18 mouse cellular contexts compared by ENCODE assay signal in the genomic region with DNA sequence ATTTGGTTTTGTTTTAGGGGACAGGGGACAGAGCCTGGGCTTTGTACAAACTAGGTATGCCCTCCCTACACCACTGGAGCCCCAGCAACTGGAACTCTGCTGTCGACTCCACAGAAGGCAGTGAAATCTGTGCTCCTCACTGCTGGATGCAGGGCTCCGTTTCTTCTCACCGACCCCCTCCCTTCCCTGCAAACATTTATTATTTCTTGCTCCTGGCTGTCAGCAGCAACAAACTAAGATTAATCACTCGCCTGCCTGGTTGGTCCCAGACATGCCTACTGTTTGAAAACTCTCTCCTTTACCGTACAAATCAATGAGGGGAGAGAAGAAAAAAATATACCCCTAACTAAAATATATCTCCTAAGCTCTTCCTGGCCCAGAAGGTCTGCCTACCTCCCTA. TPM values are rescaled to one million over a fixed set of nuclear protein-coding genes. Genes with fewer than 3 reads are reported as not detected.
DNase-seq lines count a peak whose midpoint lies in the region; ATAC-seq lines count a peak whose summit lies in the region.
"Had no signal": no experiment of that assay in that cellular context is flagged by ENCODE, and none has a peak within 500 bp of the region (broad histone marks: within the 10 kb centered on the region; RNA-seq: fewer than 3 reads in every experiment).

No protein-coding gene starts in this region.

- no peak overlapping the region for H3K4me2 ChIP-seq in midbrain, embryonic 11.5 days
- H3K4me2 ChIP-seq in hindbrain, embryonic 12.5 days (replicated peaks): no peak overlapping the region
- H3K4me2 ChIP-seq in limb, embryonic 12.5 days: no peak overlapping the region
- H3K4me2 ChIP-seq: heart, embryonic 15.5 days; liver, embryonic 15.5 days had no signal

- DNase-seq in embryo, embryonic 10 days (ENCODE audit: low spot score): peak; percentile 53
- DNase-seq in embryo, embryonic 9.5 days (ENCODE audit: extremely low spot score): no peak
- DNase-seq in midbrain, embryonic 10.5 days (ENCODE audit: low spot score): no peak
- no peak for DNase-seq in midbrain, embryonic 11.5 days (ENCODE audit: low spot score, missing footprints)
- DNase-seq in left cerebral cortex, postnatal 36 days (ENCODE audit: low spot score in 2 of 2): no peak
- no peak for DNase-seq in c-Kit-positive CD71-positive TER-119-positive erythroid progenitor cells, embryonic 14.5 days (ENCODE audit: low spot score)
- DNase-seq: cerebellum, adult 9-10 months; gastrocnemius, postnatal 36 days; kidney, postnatal 10 days; right cerebral cortex, postnatal 4 days had no signal

- peak overlapping the region; percentile 55; the same call in 1 of the 2 replicates for H3K27ac ChIP-seq in midbrain, embryonic 10.5 days (replicated peaks)
- H3K27ac ChIP-seq in midbrain, embryonic 11.5 days (ENCODE audit: low read depth, low read length): no peak overlapping the region
- peak overlapping the region; percentile 76 for H3K27ac ChIP-seq in hindbrain, embryonic 12.5 days
- peak overlapping the region; percentile 50 for H3K27ac ChIP-seq in limb, embryonic 12.5 days
- H3K27ac ChIP-seq: heart, embryonic 15.5 days; left cerebral cortex, adult 2 months; liver, embryonic 15.5 days had no signal

- peaks cover 50% of the 10 kb centered on the region for H3K4me1 ChIP-seq in midbrain, embryonic 10.5 days
- peaks cover 11% of the 10 kb centered on the region for H3K4me1 ChIP-seq in midbrain, embryonic 11.5 days (ENCODE audit: control insufficient read depth, insufficient read depth, low read length)
- H3K4me1 ChIP-seq in hindbrain, embryonic 12.5 days: peaks cover 60% of the 10 kb centered on the region
- peaks cover 63% of the 10 kb centered on the region for H3K4me1 ChIP-seq in limb, embryonic 12.5 days (replicated peaks)
- H3K4me1 ChIP-seq: liver, embryonic 15.5 days had no signal

- H3K36me3 ChIP-seq in midbrain, embryonic 10.5 days: no peaks in the 10 kb centered on the region
- no peaks in the 10 kb centered on the region for H3K36me3 ChIP-seq in midbrain, embryonic 11.5 days (ENCODE audit: control insufficient read depth, insufficient read depth, low read length)
- no peaks in the 10 kb centered on the region; the same call in 1 of the 2 replicates for H3K36me3 ChIP-seq in hindbrain, embryonic 12.5 days
- H3K36me3 ChIP-seq in limb, embryonic 12.5 days: peaks cover 29% of the 10 kb centered on the region

- intact Hi-C loops in left cerebral cortex, postnatal 36 days (cut with DNase I): no loop called here

- no peak overlapping the region for H3K4me3 ChIP-seq in midbrain, embryonic 10.5 days
- H3K4me3 ChIP-seq in midbrain, embryonic 11.5 days (ENCODE audit: low read depth, low read length): no peak overlapping the region
- H3K4me3 ChIP-seq in hindbrain, embryonic 12.5 days: no peak overlapping the region
- H3K4me3 ChIP-seq in limb, embryonic 12.5 days (replicated peaks): no peak overlapping the region
- H3K4me3 ChIP-seq: heart, embryonic 15.5 days; left cerebral cortex, adult 2 months; liver, embryonic 15.5 days had no signal

- ATAC-seq in midbrain, embryonic 11.5 days (ENCODE audit: low FRiP score): no peak
- 0 out of 2 replicates have a peak, but pooled peaks have one; percentile 15 for ATAC-seq in hindbrain, embryonic 12.5 days (ENCODE audit: low FRiP score)
- ATAC-seq in limb, embryonic 12.5 days (ENCODE audit: insufficient number of reproducible peaks, insufficient read depth, low FRiP score, low TSS enrichment, low read depth): no peak
- ATAC-seq: forebrain, embryonic 14.5 days; lung, postnatal 0 days; midbrain, embryonic 16.5 days had no signal

- H3K27me3 ChIP-seq in midbrain, embryonic 10.5 days (ENCODE audit: low read depth, poor library complexity, severe bottlenecking): no peaks in the 10 kb centered on the region; the same call in 1 of the 2 replicates
- H3K27me3 ChIP-seq in midbrain, embryonic 11.5 days (ENCODE audit: control insufficient read depth, insufficient read depth, low read length): no peaks in the 10 kb centered on the region
- H3K27me3 ChIP-seq in hindbrain, embryonic 12.5 days: no peaks in the 10 kb centered on the region
- H3K27me3 ChIP-seq in limb, embryonic 12.5 days: peaks cover 13% of the 10 kb centered on the region; the same call in 1 of the 2 replicates
- H3K27me3 ChIP-seq: heart, embryonic 15.5 days; liver, embryonic 15.5 days had no signal

- 73% methylated on average over 5 of the region's 5 CpGs for WGBS in midbrain, embryonic 10.5 days
- WGBS in midbrain, embryonic 11.5 days: 60% methylated on average over 5 of the region's 5 CpGs
- 35% methylated on average over 5 of the region's 5 CpGs for WGBS in hindbrain, embryonic 12.5 days
- WGBS in limb, embryonic 12.5 days: 14% methylated on average over 5 of the region's 5 CpGs

- no peaks in the 10 kb centered on the region for H3K9me3 ChIP-seq in midbrain, embryonic 10.5 days (replicated peaks)
- no peaks in the 10 kb centered on the region for H3K9me3 ChIP-seq in midbrain, embryonic 11.5 days (ENCODE audit: control insufficient read depth, low read length)
- H3K9me3 ChIP-seq in hindbrain, embryonic 12.5 days (replicated peaks): no peaks in the 10 kb centered on the region
- H3K9me3 ChIP-seq in limb, embryonic 12.5 days: no peaks in the 10 kb centered on the region
- H3K9me3 ChIP-seq: heart, embryonic 15.5 days; liver, embryonic 15.5 days had no signal

- no peak overlapping the region for H3K9ac ChIP-seq in midbrain, embryonic 11.5 days (ENCODE audit: low read length)
- no peak overlapping the region for H3K9ac ChIP-seq in hindbrain, embryonic 12.5 days
- 0 out of 2 replicates have a peak overlapping the region, but pooled peaks have one; percentile 27 for H3K9ac ChIP-seq in limb, embryonic 12.5 days (replicated peaks)
- H3K9ac ChIP-seq: heart, embryonic 15.5 days; liver, embryonic 15.5 days had no signal

RNA-seq across cellular contexts. Expression of a gene that starts 30.7 kb away (rescaled TPM):
- polyA plus RNA-seq in midbrain, embryonic 10.5 days (2016; fragmentation: Nextera tagmentation; extraction: Ambion mirVana): 78.3 and 80.1 TPM in 2 replicates
- 63.4 and 78.6 TPM in 2 replicates for polyA plus RNA-seq in midbrain, embryonic 11.5 days (2014; fragmentation: Nextera tagmentation; extraction: Ambion mirVana)
- polyA plus RNA-seq in hindbrain, embryonic 12.5 days (2016; fragmentation: Nextera tagmentation; extraction: Ambion mirVana): 78.7 and 82.7 TPM in 2 replicates
- 77.7 and 80.1 TPM in 2 replicates for polyA plus RNA-seq in limb, embryonic 12.5 days (2016; fragmentation: Nextera tagmentation; extraction: Ambion mirVana)
- total RNA-seq in left cerebral cortex, postnatal 36 days (2021): 100 to 1,000 TPM; 117 to 118 TPM
